Mouse (Mus musculus): ENCODE data around the gene Wasf1.

- no peak for TF ChIP-seq MEF2A (IDR thresholded peaks at IDR 0.05; ENCODE audit: extremely low read depth, insufficient replicate concordance, low read depth, low read length, poor library complexity, severe bottlenecking)
- TF ChIP-seq GATA1 (IDR thresholded peaks at IDR 0.05; ENCODE audit: low read depth, low read length), result no peak
- TF ChIP-seq EP300 (IDR thresholded peaks at IDR 0.05; ENCODE audit: low read depth in 1 of 2, low read length in 2 of 2), result no peak
- no peak for TF ChIP-seq TAL1 (IDR thresholded peaks at IDR 0.05; ENCODE audit: low read length)
- TF ChIP-seq ELF1 (IDR thresholded peaks at IDR 0.05; ENCODE audit: low read depth, low read length), result no peak
- no peak for TF ChIP-seq POLR2A (IDR thresholded peaks at IDR 0.05; ENCODE audit: control insufficient read depth in 1 of 2, insufficient read depth in 1 of 2, low read depth in 1 of 2, low read length in 2 of 2, poor library complexity in 1 of 2)
- TF ChIP-seq CTCF (IDR thresholded peaks at IDR 0.05 in 2 of 3, conservative IDR thresholded peaks at IDR 0.05 in 1 of 3; ENCODE audit: control insufficient read depth in 1 of 3, insufficient read depth in 1 of 3, low read depth in 2 of 3, low read length in 3 of 3, poor library complexity in 1 of 3, severe bottlenecking in 1 of 3), result no peak
- TF ChIP-seq MYC (IDR thresholded peaks at IDR 0.05; ENCODE audit: low read depth, low read length), result no peak
- TF ChIP-seq ZMIZ1 (IDR thresholded peaks at IDR 0.05; ENCODE audit: low read depth, low read length), result no peak
- no peak for TF ChIP-seq BHLHE40 (IDR thresholded peaks at IDR 0.05; ENCODE audit: borderline replicate concordance, low read depth, low read length)
Observed at GRCm38 (mm10) chr10:40871301-40871700, 12.0 kb upstream of the Wasf1 start.

Data from MEL (cell line).